Mouse (Mus musculus) adrenal gland, postnatal 0 days (tissue): ENCODE data around the gene Dnmt3b. TPM values are rescaled to one million over a fixed set of nuclear protein-coding genes. Genes with fewer than 3 reads are reported as not detected.

Experiments used
- polyA plus RNA-seq: library from polyadenylated mRNA; unstranded; fragments of >200 nt; fragmentation: Nextera tagmentation; extraction: Ambion mirVana; gene quantifications from 2 replicates; pipeline ENCODE4 v1.2.1, GENCODE M21; 2015

Dnmt3b gene
- 1.9 and 3.2 TPM in 2 replicates for polyA plus RNA-seq

GRCm38 (mm10) chr2:153649298-153650013, at the start of gene Dnmt3b:
Gene Dnmt3b (plus strand): TSS chr2:153649450.

GRCm38 (mm10) chr2:153631976-153632870, 17.0 kb upstream of the Dnmt3b start, which contains the start of gene Commd7:
Gene Commd7 (minus strand): TSS chr2:153632781.

GRCm38 (mm10) chr2:153696352-153696751, 47.1 kb downstream of the Dnmt3b start, which contains the start of gene Dnmt3c:
Gene Dnmt3c (plus strand): TSS chr2:153696652.

Other genes with a start within 250 kb of the Dnmt3b start
- not detected in 2 replicates for gene 4930404H24Rik, start 156.7 kb upstream of the Dnmt3b start, polyA plus RNA-seq
- 6.8 and 9.9 TPM in 2 replicates for gene Nol4l, start 119.5 kb upstream of the Dnmt3b start, polyA plus RNA-seq
- gene Commd7, start 16.7 kb upstream of the Dnmt3b start, polyA plus RNA-seq: 72.0 and 85.9 TPM in 2 replicates
- 0.09 and 0.10 TPM in 2 replicates for gene Dnmt3c, start 47.2 kb downstream of the Dnmt3b start, polyA plus RNA-seq
- 151 and 166 TPM in 2 replicates for gene Mapre1, start 91.8 kb downstream of the Dnmt3b start, polyA plus RNA-seq
- gene Efcab8, start 130.5 kb downstream of the Dnmt3b start, polyA plus RNA-seq: 0.19 TPM in 1 of 2 replicates, not detected in the other
- gene Sun5, start 221.6 kb downstream of the Dnmt3b start, polyA plus RNA-seq: 0.23 and 0.33 TPM in 2 replicates
- gene Bpifb2, start 225.6 kb downstream of the Dnmt3b start, polyA plus RNA-seq: not detected in 2 replicates